Mouse (Mus musculus) lung, embryonic 14.5 days (tissue): ENCODE measurements at regions not wholly inside any gene's neighbourhood (a gene's known extent, or its start where the extent isn't known, plus 50 kb on each side); places are given as distances from the start of the nearest gene placed in this dataset.

Experiments used
- ATAC-seq: fragments of 200-750 bp; cut with Nextera tagmentation; 2 replicates; pipeline ENCODE4 v1.8.0; 2017; ENCODE audit warnings: mild to moderate bottlenecking, moderate TSS enrichment, moderate library complexity; ENCODE audit not compliant: insufficient read depth
- DNase-seq: peaks from one replicate; pipeline ENCODE4 v3.0.0-alpha.2; 2015
- H3K27ac ChIP-seq: fragments of 300-500 bp; sonication (generic); 2 replicates; pipeline ENCODE4 v1.5.1; 2014; ENCODE audit warnings: low read depth, mild to moderate bottlenecking, moderate library complexity
- H3K27me3 ChIP-seq: fragments of 300-500 bp; sonication (generic); 2 replicates; pipeline ENCODE4 v1.6.1; 2014; ENCODE audit warnings: low read length, control low read depth; ENCODE audit not compliant: insufficient read depth
- H3K36me3 ChIP-seq: fragments of 300-500 bp; sonication (generic); 2 replicates; pipeline ENCODE4 v1.6.1; 2014; ENCODE audit warnings: control low read depth; ENCODE audit not compliant: insufficient read depth
- H3K4me1 ChIP-seq: fragments of 300-500 bp; sonication (generic); 2 replicates; pipeline ENCODE4 v1.6.1; 2014; ENCODE audit warnings: antibody characterized with exemption, control low read depth; ENCODE audit not compliant: insufficient read depth
- H3K4me2 ChIP-seq: fragments of 300-500 bp; sonication (generic); 2 replicates; pipeline ENCODE4 v1.6.1; 2014; ENCODE audit warnings: mild to moderate bottlenecking
- H3K4me3 ChIP-seq: fragments of 300-500 bp; sonication (generic); 2 replicates; pipeline ENCODE4 v1.5.1; 2014; ENCODE audit warnings: low read depth, low read length
- H3K9ac ChIP-seq: fragments of 300-500 bp; sonication (generic); 2 replicates; pipeline ENCODE4 v1.6.1; 2014
- H3K9me3 ChIP-seq: fragments of 300-500 bp; sonication (generic); 2 replicates; pipeline ENCODE4 v1.6.1; 2016; ENCODE audit warnings: low read depth, low read length, control low read depth
- CTCF ChIP-seq: IDR thresholded peaks from 2 replicates; pipeline ENCODE4 v1.5.1; 2016; ENCODE audit warnings: antibody characterized with exemption, low read depth
- WGBS: fragments of 180-500 bp; shearing (Covaris S2); extraction: QIAGEN DNeasy Blood & Tissue Kit; methylation state at CpG from one replicate; pipeline ENCODE4 v1.1.7; 2014; 5-methylcytosine and 5-hydroxymethylcytosine counted together

- H3K4me1 ChIP-seq: no peaks in the 10 kb centered on the region
- H3K9me3 ChIP-seq: no peaks in the 10 kb centered on the region
- H3K36me3 ChIP-seq: no peaks in the 10 kb centered on the region
- TF ChIP-seq CTCF: no peak
- WGBS: 60% methylated on average over 1 of the region's 1 CpGs
- DNase-seq: no peak
- no peak overlapping the region for H3K27ac ChIP-seq
- no peaks in the 10 kb centered on the region for H3K27me3 ChIP-seq
- no peak overlapping the region for H3K4me3 ChIP-seq
- ATAC-seq: no peak
- no peak overlapping the region for H3K4me2 ChIP-seq
- no peak overlapping the region for H3K9ac ChIP-seq
Observed at GRCm38 (mm10) chr13:43852888-43853287, 68.3 kb downstream of the Cd83 start.

GRCm38 (mm10) chr13:43854973-43855372 is 70.4 kb downstream of the Cd83 start:
- no peaks in the 10 kb centered on the region for H3K4me1 ChIP-seq
- H3K9me3 ChIP-seq: no peaks in the 10 kb centered on the region
- H3K27me3 ChIP-seq: no peaks in the 10 kb centered on the region
- 94% methylated on average over 2 of the region's 2 CpGs for WGBS
- H3K27ac ChIP-seq: no peak overlapping the region
- DNase-seq (no peak), ATAC-seq (no peak)
- no peak overlapping the region for H3K4me3 ChIP-seq
- no peak for TF ChIP-seq CTCF
- no peak overlapping the region for H3K4me2 ChIP-seq
- no peak overlapping the region for H3K9ac ChIP-seq
- no peaks in the 10 kb centered on the region for H3K36me3 ChIP-seq

DNA sequence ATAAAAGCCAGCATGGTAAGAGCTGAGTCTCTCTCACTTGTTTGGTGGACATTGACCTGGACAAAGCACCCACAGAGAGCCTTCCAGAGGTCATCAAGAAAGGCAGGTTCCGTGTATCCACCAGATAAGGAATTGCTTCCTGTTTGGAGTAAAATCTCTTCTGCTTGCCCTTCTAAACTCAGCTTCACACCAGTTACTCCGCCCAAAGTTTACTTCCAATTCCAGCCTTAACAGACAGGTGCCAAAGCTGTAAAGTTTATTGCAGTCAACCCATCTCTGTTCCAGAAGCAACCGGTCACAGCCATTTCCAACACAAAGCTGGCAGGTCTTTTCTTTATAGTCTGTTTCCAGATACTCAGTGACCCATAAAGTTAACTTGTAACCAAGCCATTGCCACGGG is 76.4 kb downstream of the Cd83 start:
- ATAC-seq: no peak
- Histone ChIP-seq H3K4me3 (no peak overlapping the region), H3K27ac (no peak overlapping the region), H3K27me3 (no peaks in the 10 kb centered on the region), H3K9ac (no peak overlapping the region), H3K4me2 (no peak overlapping the region), H3K36me3 (no peaks in the 10 kb centered on the region), H3K9me3 (no peaks in the 10 kb centered on the region), H3K4me1 (peaks cover 21% of the 10 kb centered on the region)
- 49% methylated on average over 4 of the region's 4 CpGs for WGBS
- DNase-seq: no peak
- no peak for TF ChIP-seq CTCF

DNA sequence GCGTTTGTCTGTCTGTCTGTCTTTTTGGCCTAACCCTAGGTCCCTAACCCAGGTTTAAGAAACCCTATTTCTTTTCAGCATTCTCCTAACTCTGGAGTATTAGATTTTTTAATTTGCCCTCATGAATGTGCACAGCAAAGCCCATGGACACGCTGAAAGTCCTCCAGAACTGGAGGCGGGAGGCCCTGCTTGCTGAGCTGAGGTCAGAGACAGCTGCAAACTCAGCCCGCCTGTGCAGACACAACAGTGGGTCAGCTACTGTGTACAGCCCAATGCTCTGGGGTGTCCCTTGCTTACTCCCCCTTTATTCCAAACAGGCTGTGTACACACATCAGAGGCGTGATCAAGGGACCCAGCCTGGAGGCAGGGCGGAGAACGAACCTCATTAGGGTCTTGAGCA is 76.8 kb downstream of the Cd83 start:
- H3K36me3 ChIP-seq: no peaks in the 10 kb centered on the region
- DNase-seq (no peak), ATAC-seq (no peak)
- H3K4me3 ChIP-seq: no peak overlapping the region
- H3K27me3 ChIP-seq: no peaks in the 10 kb centered on the region
- no peak overlapping the region for H3K4me2 ChIP-seq
- peaks cover 21% of the 10 kb centered on the region for H3K4me1 ChIP-seq
- H3K27ac ChIP-seq: no peak overlapping the region
- H3K9ac ChIP-seq: no peak overlapping the region
- H3K9me3 ChIP-seq: no peaks in the 10 kb centered on the region
- TF ChIP-seq CTCF: no peak
- 63% methylated on average over 7 of the region's 7 CpGs for WGBS

DNA sequence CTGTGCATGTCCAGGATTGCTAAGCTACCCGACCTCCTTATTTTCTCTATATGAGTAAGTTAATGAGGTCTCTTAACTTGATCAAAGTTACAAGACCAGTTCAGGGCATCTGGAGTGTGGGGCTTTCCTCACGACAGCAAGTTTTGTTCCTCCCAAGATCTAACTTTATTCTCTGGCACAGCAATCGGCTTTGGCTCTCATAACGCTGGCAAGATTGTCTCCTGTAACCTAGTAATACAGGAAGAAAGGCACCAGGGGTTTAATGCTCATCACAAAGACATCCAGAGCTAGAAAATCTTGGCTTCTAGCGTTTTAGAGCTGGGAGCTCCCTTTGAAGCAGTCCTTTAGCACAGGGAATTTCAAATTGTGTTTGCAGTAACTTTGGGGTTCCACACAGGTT is 77.5 kb downstream of the Cd83 start:
- Histone ChIP-seq H3K9ac (no peak overlapping the region), H3K4me2 (no peak overlapping the region), H3K27me3 (no peaks in the 10 kb centered on the region), H3K27ac (peak overlapping the region; percentile 50), H3K4me1 (peaks cover 21% of the 10 kb centered on the region), H3K36me3 (no peaks in the 10 kb centered on the region), H3K4me3 (no peak overlapping the region), H3K9me3 (no peaks in the 10 kb centered on the region)
- ATAC-seq (no peak), DNase-seq (no peak)
- 63% methylated on average over 5 of the region's 5 CpGs for WGBS
- TF ChIP-seq CTCF: no peak

DNA sequence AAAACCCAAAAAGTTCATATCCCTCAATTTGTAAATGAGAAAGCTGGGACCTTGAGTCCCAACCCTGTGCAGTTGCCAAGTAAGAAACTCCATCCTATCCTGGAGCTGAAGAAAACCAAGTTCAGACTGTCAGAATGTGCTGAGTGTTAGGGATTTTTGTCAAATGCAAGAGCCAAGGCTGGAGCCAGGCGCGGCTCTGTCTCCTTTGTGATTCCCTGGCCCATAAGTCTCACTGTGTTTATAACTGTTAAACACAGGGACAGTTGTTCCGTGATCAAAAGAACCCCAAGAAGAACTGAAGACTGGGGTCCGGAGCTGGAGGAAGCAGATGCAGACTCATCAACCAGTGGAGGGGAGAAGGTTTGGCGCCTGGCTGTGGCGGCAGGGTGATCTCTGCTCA is 78.0 kb downstream of the Cd83 start:
- peaks cover 21% of the 10 kb centered on the region for H3K4me1 ChIP-seq
- ATAC-seq (no peak), DNase-seq (peak; percentile 60)
- H3K9me3 ChIP-seq: no peaks in the 10 kb centered on the region
- WGBS: 44% methylated on average over 6 of the region's 6 CpGs
- peak overlapping the region; percentile 60 for H3K27ac ChIP-seq
- H3K9ac ChIP-seq: no peak overlapping the region
- H3K27me3 ChIP-seq: no peaks in the 10 kb centered on the region
- no peak for TF ChIP-seq CTCF
- no peak overlapping the region for H3K4me3 ChIP-seq
- H3K4me2 ChIP-seq: no peak overlapping the region
- H3K36me3 ChIP-seq: no peaks in the 10 kb centered on the region

DNA sequence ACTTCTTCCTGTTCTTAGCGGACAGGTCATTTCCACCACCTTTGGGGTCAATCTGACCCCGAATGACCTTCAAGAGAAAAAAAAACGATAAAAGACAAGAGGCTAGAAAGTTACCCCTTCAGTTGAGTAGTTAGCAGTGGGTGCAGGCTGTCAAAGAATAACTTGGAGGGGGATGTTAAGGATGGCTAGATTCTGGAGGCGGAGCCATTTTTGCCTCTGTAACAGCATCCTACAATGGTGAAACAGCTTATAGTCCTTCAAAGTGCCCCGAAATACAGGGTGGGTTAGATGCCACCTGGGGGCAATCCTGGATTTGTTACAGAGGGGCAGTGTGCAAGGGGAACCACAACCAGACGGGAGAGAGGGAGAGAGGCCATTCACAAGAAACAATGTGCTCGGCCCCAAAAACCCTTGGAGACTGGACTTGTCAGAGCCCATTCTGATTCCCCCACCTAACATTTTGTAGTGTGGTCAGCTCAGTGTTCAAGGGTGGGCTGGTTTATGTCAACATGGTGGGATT is 79.1 kb downstream of the Cd83 start:
- Histone ChIP-seq H3K27ac (peak overlapping the region; percentile 73), H3K4me1 (peaks cover 21% of the 10 kb centered on the region), H3K4me3 (no peak overlapping the region), H3K9ac (no peak overlapping the region), H3K9me3 (no peaks in the 10 kb centered on the region), H3K36me3 (no peaks in the 10 kb centered on the region), H3K4me2 (peak overlapping the region; percentile 67; the same call in 1 of the 2 replicates), H3K27me3 (no peaks in the 10 kb centered on the region)
- no peak for DNase-seq
- ATAC-seq: no peak
- WGBS: 80% methylated on average over 7 of the region's 7 CpGs
- TF ChIP-seq CTCF: no peak

DNA sequence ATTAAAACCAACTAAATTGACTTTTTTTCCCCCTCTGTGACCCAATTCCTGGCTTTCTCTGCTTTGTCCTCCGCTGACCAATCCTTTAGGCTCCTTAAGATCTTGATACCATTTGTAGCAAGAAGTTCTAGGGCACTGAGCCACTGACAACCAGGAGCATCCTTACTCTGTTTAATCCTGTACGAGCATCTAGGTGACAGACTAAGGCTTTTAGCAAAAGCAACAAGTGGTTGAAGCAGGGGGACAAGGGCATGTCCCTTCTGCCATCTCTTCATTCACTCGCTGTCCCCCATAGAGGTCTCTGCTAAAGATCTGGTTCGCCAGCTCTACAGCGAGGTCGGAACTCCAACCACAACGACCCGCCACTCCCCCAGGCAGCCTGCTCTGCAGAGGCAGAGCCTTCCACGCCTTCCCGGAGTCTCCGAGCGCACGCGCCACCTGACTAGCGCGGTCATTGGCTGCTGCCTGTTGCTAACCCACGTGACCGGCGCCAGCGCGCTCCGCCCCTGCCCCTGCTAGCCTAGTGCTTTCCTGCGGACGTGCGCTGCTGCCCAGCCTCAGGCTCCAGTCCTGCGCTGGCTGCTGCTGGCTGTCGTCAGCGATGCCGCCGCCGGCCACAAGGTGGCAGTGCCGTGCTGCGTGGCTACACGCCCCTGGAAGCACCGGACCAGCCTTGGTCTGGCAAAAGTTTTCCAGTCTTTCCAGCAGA is 79.7 kb downstream of the Cd83 start:
- DNase-seq: peak; percentile 100
- no peaks in the 10 kb centered on the region for H3K27me3 ChIP-seq
- H3K9me3 ChIP-seq: no peaks in the 10 kb centered on the region
- peak; percentile 99 for TF ChIP-seq CTCF
- ATAC-seq: peak; percentile 100
- peak overlapping the region; percentile 25 for H3K4me3 ChIP-seq
- peak overlapping the region; percentile 40 for H3K9ac ChIP-seq
- WGBS: 2% methylated on average over 35 of the region's 35 CpGs
- no peaks in the 10 kb centered on the region for H3K36me3 ChIP-seq
- H3K27ac ChIP-seq: peak overlapping the region; percentile 73
- H3K4me2 ChIP-seq: peak overlapping the region; percentile 67
- H3K4me1 ChIP-seq: peaks cover 23% of the 10 kb centered on the region
